Mouse (Mus musculus) T-cell, adult 2 months (primary cell): Measurements from ENCODE around the gene Cars2.
"Not testable (repeated sequence)": the region's sequence is repeated elsewhere in the genome, so short reads cannot be mapped to it uniquely, and the experiment has no call there.

Source experiments
- DNase-seq: peaks from one replicate; pipeline ENCODE4 v3.0.0; 2022; ENCODE audit warnings: low spot score

Cars2 gene

GRCm38 (mm10) chr8:11475397-11475796 is 75.2 kb downstream of the Cars2 start:
- DNase-seq: no peak

- no peak for DNase-seq
These were observed 77.5 kb downstream of the Cars2 start for GRCm38 (mm10) chr8:11473072-11473471.

- DNase-seq: no peak
These were observed 79.3 kb downstream of the Cars2 start for GRCm38 (mm10) chr8:11471309-11471708.

GRCm38 (mm10) chr8:11470694-11471093 is 79.9 kb downstream of the Cars2 start:
- no peak for DNase-seq

GRCm38 (mm10) chr8:11469095-11469494 is 81.5 kb downstream of the Cars2 start:
- no peak for DNase-seq

GRCm38 (mm10) chr8:11466528-11466927 is 84.1 kb downstream of the Cars2 start:
- DNase-seq: not testable (repeated sequence)

GRCm38 (mm10) chr8:11465619-11466018 is 85.0 kb downstream of the Cars2 start:
- no peak for DNase-seq

GRCm38 (mm10) chr8:11464707-11464964 is 85.9 kb downstream of the Cars2 start:
- DNase-seq: no peak
